Mouse (Mus musculus): ENCODE results near the gene Zfp72.

Gene Zfp72

DNA sequence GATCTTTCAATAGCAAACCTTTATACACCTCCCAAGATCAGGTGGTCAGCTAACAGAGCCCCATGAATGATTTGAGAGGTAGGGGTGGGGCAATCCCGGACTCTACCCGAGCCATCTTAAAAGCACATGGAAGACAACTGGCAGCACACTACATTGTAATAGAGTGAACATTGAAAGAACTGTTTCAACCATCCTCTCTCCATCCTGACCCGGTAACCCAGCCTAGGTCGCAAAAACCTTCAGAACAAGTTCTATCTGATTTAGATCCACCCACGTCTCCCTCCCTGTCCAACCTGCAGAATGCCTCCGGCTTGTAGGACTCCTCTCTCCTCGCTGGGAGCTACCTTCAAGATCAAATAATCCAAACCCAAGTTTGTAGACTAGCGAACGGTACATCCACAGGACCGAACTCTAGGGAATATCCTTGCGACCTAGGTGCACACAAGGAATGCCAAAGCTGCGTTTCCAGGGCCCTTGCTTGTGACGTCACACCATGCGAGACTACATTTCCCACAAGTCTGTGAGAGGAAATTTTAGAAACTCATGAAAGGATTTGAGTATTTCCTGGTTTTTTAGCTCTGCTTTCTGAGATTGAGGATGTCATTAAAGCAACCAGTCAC is at the start of gene Zfp72:
Gene Zfp72, minus strand, starts transcription at position 466 of the 620 bp plus-strand sequence.
- peak; percentile 69 for DNase-seq (ENCODE audit: inconsistent ontology term)

DNA sequence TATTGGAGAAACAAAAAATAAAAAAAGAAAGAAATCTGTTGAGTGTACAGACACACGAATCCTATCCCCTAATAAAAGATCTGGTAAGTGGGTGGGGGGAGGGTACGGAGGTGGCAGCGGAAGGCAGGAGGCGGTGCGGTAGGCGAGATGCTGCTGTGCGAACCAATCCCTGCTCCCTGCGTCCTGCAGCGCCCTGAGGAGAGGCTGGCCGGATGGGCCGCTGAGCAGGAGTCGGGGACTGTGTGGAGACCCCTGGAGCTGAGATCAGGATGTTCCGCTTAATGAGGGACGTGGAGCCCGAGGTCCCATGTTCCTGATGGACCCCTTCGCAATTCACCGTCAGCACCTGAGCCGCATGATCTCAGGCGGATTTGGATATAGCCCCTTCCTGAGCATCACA is 49.3 kb upstream of the Zfp72 start:
- no peak for DNase-seq (ENCODE audit: inconsistent ontology term)

DNA sequence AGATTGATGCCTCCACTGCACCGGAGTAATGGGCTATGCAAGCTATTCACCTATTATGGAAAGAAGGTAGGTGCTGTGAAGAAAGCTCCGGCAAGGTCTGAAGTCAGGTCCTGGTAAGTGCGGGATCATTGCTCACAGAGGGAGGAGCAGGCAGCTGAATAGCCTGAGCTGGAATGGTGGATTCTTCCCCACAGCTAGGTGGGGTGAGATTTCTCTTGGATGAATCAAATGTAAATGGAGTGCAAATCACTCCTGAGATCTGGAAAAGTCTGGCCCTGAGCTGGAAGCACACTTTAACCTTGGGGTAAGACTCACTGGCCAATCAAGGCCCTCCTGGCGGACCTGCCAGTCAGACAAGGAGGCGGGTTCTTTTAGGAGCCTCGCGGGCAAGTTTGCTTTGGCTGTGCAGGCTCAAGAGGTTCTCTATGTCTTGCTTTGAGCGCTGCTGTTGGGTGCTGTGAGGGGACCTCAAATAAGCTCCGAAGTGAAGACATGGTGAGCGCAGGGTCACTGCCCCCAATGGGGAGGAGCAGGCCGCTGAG is 8.7 kb upstream of the Zfp72 start, which contains the start of gene Ftl1-ps1:
Gene Ftl1-ps1, plus strand, starts transcription at position 397 of the 542 bp plus-strand sequence.
- no peak for DNase-seq (ENCODE audit: inconsistent ontology term)

DNA sequence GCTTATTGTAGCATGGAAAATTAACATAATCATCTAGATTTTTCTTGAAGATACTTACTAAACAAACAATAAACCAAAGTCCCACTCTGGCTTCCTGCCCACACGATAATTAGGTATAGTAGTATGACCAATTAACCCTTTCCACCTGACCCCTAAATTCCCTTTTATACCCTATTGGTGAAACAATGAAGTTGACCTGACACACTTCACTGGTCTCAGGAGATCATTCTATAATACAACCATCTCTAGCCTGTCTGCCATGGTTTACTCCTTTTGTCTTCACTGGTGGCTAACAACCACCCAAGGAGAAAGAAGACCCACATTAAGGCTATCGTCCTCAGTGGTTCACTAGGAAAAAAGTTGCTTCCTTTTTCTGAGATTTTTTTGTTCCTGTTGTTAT is 520 bp upstream of the Zfp72 start:
- no peak for DNase-seq (ENCODE audit: inconsistent ontology term)

DNA sequence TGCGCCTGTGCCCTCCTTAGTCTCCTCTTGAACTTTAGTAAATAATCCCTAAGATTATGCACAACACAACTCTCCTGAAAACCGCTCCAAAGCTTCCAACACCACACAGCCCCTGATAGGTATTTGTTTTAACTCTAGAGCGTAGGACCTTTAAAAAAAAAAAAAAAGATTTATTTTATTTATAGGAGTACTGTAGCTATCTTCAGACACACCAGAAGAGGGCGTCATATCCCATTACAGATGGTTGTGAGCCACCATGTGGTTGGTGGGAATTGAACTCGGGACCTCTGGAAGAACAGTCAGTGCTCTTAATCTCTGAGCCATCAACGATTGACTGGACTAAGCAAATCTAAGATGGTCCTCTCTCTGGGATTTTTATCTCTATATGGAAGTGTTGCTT is 906 bp downstream of the Zfp72 start:
- no peak for DNase-seq (ENCODE audit: inconsistent ontology term)

DNA sequence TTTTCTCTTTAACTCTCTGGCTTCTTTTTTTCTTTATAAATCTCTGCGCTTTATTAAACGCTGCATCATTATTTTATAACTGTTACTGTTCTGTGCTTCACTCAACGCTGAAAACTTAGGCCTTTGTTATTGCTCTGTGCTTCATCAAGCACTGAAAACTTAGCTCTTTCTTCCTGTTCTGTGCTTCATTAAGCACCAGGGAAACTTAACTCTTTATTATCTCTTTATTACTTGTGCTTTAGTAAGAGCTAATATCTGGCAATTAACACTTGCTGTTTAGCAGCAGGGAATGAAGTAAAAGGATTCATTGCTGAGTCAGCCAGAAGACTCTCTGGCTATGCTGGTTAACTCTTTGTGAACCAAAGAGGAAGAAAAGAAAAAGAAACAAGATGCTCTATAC is 8.3 kb downstream of the Zfp72 start:
- peak; percentile 27 for DNase-seq (ENCODE audit: inconsistent ontology term)

DNA sequence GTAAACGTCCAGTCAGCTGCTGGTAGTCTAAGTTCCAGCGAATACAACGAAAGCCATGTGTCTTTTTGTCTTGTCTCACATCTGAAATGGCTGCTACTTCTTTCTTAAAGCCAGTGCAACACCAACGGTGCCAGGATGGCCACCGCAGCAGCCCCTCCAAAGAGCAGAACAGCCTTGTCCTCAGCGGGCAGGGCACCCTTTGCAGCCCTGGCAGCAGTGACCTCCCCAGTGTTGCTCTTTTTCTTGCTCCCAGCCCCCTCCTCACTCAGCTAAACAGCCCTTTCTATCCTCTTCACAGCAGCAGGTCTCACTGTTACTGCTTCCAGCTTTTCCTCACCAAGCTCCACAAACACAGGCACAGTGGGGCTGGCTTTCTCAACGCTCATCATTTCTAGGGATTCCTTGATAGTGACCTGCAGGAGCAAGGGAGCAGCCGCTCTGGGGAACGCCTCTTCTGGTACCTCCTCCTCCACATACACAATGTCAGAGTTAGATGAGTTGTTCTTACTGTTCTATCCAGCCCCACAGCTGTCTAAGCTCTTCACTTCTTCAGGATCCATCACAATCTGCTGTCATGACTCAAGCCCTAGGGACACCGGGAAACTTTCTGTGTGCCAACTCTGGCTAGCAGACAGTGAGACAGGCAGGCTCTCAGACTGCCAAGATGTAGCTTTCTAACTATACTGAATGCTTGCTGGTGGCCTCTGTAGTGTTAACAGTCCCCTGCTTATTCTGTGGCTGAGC is 8.9 kb downstream of the Zfp72 start:
- DNase-seq (ENCODE audit: inconsistent ontology term) = peak; percentile 52

DNA sequence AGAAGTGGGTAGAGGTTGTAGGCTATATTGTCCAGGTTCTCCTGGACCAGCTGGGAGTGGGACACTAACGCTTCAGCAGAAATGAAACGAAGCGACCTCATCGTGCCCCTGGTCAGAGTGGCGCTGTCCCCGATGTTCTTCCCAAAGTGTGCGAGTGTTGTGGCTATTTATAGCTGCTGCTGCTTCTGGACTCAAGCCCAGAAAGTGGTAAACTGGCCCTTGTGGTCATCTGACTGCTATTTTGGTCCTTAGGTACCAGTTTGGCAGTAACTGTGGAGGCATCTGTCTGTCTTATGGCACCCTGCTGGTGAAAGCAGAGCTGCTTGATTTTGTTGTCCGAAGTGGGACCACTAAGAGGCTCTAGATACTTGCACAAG is 26.8 kb downstream of the Zfp72 start, which contains the start of gene Lrrc14b:
Gene Lrrc14b, minus strand, starts transcription at position 147 of the 377 bp plus-strand sequence.
- DNase-seq (ENCODE audit: inconsistent ontology term) = peak; percentile 76

DNA sequence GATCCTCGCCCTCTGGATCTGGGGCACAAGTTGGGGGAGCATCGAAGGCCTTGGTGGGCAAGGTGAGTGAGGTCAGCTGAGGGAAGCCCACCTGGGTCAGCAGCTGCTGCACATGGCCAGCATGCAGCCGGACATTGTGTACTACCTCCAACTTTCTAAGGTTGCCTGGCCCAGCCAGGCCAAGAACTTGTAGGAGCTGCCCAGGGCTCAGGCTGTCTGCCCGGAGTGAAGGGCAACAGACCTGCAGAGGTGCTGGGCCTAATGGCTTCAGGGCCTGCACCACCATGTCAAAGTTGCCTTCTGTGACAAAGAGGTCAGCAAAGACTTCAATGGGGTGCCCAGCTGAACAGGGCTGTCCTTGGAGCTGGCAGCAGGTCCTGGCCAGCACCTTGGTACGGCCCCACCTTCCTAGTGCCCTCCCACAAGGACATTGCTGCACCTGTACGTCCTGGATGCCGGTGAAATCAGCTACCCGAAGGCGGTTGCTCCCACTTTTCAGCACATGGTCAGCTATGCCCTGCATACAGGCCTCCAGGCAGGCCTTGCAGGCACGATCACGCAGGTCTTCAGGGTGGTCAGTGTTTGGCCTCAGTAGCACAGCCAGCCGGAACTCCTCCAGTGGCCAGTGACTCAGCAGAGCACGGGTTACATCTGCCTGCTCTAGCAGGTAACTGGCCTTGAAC is 27.3 kb downstream of the Zfp72 start:
- DNase-seq (ENCODE audit: inconsistent ontology term) = no peak

DNA sequence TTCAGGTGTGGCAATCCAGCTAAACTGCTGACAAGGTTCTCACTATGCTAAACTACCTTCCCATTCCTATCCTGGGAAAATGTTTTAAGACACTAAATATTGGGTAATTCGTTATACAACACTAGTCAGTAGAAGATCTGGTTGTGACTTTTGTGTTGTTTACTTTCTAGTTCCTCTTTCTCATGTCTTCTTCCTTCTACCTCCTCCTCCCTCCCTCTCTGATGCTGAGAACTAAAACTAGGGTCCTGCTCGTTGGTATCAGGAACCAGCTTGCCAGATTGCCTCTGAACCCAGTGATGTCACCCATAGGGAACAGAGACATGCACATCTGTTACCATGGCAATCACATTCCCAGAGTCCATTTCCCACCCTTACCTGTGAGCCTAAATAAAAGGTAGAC is 28.4 kb downstream of the Zfp72 start:
- DNase-seq (ENCODE audit: inconsistent ontology term) = no peak

DNA sequence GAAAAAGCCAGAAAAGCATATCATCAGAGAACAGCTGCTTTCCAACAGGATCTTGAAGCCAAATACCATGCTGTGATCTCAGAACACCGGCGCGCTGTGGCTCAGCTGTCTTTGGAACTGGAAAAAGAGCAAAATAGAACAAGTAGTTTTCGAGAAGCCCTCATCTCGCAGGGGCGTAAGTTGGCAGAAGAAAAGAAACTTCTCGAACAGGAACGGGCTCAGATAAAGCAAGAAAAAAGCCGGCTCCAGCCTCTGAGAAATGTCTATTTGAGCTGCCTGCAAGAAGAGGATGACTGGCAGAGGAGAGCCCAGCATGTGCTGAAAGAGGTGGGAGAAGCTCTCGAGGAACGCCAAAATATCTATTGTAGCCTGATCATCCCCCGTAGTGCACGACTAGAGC is 34.1 kb downstream of the Zfp72 start:
- no peak for DNase-seq (ENCODE audit: inconsistent ontology term)

DNA sequence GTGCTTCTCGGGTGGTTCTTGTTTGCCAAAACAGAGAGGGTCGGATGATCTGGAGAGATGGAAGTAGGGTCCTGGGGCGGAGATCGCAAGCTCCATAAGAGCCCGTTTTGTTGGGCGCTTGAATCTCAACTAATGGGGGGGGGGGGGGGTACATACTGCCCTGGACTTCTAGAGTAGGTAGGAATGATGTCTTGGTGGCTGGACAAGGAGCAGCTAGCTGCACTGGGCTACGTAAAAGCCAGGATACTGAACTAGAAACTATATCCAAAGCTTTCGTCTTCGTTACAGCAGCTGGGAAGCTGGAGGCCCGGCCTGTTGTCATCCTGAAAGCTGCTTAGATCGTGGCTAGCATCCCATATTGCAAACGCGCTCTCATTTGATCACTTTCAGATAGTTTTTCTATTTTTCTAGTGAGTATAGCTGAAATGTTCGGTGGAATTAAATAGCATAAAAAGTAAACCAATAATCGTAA is 40.2 kb downstream of the Zfp72 start:
- DNase-seq (ENCODE audit: inconsistent ontology term) = no peak

DNA sequence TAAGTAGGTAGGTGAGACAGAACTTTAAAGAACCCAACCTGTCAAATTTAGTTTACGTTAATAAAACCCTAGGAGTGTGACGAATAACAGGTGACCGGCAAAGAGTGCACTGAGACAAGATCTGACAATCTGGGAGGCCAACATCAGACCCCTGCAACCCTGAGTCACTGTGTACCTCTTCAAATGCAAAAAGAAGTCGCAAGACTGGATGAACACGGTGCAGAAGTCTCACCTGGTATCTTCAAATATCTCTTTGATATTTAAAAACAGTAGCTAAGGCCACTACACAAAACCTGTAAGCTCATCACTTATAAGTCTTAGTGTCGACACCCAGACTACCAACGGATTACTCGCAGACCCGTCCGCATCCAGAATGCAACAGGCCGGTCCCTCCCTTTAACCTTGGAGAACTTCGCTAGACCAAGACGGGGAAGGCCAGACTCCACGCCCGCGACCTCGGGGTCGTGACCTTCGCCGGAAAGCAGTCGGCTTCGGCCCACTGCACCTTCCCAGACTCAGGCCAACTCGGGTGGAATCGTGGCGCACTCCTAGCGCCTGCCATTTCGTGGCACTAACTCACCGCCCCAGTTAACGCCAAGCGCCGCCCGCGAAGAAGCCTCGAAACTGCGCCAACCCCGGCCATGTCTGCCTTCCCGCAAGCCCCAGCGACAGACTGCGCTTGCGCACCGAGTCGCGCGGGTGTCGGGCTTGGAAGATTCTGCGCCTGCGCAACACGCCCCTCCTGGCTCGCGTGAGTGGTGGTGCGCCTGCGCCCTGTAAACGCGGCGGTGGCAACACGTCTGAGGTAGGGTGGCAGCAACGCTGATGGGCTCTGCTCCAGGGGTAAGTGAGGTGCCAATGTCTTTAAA is 40.8 kb downstream of the Zfp72 start, which contains the start of the genes Sdha and Ccdc127:
Gene Sdha, minus strand, starts transcription at position 715 of the 869 bp plus-strand sequence.
Gene Ccdc127, plus strand, starts transcription at position 744 of the 869 bp plus-strand sequence.
- peak; percentile 96 for DNase-seq (ENCODE audit: inconsistent ontology term)

DNA sequence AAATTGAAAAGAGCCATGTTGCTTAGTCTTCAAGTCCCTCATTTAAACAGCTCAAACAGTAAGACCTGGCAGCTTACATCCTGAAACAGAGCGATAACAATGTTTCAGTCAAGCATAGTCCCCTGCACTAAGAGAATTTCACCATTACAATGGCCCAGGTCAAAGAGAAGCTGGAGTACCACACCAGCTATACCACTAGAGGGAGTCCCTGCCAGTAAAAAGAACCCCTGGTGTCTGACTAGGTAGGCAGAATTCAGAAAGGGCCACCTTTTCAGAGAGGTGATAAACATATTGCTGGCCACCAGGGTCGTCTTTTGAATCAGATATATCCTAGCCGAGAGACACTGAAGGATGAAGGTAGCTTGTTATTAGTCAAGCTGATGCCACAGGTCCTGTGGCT is 49.6 kb downstream of the Zfp72 start:
- DNase-seq (ENCODE audit: inconsistent ontology term) = peak; percentile 22

DNA sequence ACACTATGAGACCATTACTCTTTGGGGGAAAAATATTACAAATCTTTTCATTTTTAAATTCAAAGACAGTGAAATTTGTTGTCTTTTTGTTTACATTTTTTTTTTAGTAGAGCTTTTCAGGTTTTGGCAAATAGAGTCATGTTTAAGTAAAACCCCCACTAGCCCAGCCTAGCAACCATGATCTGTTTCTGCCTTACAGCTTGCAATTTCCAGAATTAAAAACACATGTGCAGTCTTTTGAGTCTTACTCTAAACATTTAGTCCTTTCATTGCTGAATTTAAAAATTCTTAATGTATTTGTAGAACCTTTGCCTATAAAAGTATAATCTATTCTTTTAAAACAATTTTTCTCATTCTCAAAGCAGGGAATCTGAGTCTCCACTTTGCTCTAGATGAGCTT is 61.3 kb downstream of the Zfp72 start:
- DNase-seq (ENCODE audit: inconsistent ontology term) = no peak

Data from Muller cell, postnatal 12 days (primary cell).